10 mouse cellular contexts compared by ENCODE assay signal in genomic region chr2:26410091-26410490, GRCm38 (mm10). TPM values are rescaled to one million over a fixed set of nuclear protein-coding genes. Genes with fewer than 3 reads are reported as not detected.
DNase-seq lines count a peak whose midpoint lies in the region; ATAC-seq and TF ChIP-seq lines count a peak whose summit lies in the region.
"Had no signal": no experiment of that assay in that cellular context is flagged by ENCODE, and none has a peak within 500 bp of the region (broad histone marks: within the 10 kb centered on the region; RNA-seq: fewer than 3 reads in every experiment).

No protein-coding gene starts in this region.

- intact Hi-C loops in heart, postnatal 36 days (cut with DNase I), result no loop called here

- H3K4me2 ChIP-seq in hindbrain, embryonic 16.5 days (ENCODE audit: low read length), result no peak overlapping the region
- no peak overlapping the region for H3K4me2 ChIP-seq in hindbrain, embryonic 13.5 days
- H3K4me2 ChIP-seq: limb, embryonic 12.5 days had no signal

- H3K27me3 ChIP-seq in hindbrain, embryonic 16.5 days (replicated peaks; ENCODE audit: control insufficient read depth, insufficient read depth, low read length), result no peaks in the 10 kb centered on the region
- no peaks in the 10 kb centered on the region for H3K27me3 ChIP-seq in hindbrain, embryonic 13.5 days
- H3K27me3 ChIP-seq in thymus, adult 2 months (ENCODE audit: control insufficient read depth, insufficient read depth, low read length), result no peaks in the 10 kb centered on the region
- H3K27me3 ChIP-seq: heart, embryonic 12.5 days; limb, embryonic 12.5 days had no signal

- no peak overlapping the region for H3K4me3 ChIP-seq in hindbrain, embryonic 16.5 days (ENCODE audit: low read length)
- H3K4me3 ChIP-seq in hindbrain, embryonic 13.5 days, result no peak overlapping the region
- H3K4me3 ChIP-seq in thymus, adult 2 months (ENCODE audit: control insufficient read depth, insufficient read depth, low read length), result no peak overlapping the region
- H3K4me3 ChIP-seq: heart, embryonic 12.5 days had no signal

- H3K27ac ChIP-seq in hindbrain, embryonic 16.5 days (ENCODE audit: low read depth, low read length), result 0 out of 2 replicates have a peak overlapping the region, but pooled peaks have one; percentile 4
- no peak overlapping the region for H3K27ac ChIP-seq in hindbrain, embryonic 13.5 days
- no peak overlapping the region for H3K27ac ChIP-seq in thymus, adult 2 months (ENCODE audit: control insufficient read depth, insufficient read depth, low read length)
- H3K27ac ChIP-seq: limb, embryonic 12.5 days; macrophage had no signal

- TF ChIP-seq CTCF in thymus, adult 2 months (IDR thresholded peaks at IDR 0.05; ENCODE audit: borderline replicate concordance, control insufficient read depth, extremely low read depth, insufficient read depth, low read length, poor library complexity), result no peak

- whole genome bisulfite sequencing in hindbrain, embryonic 16.5 days, result 63% methylated on average over 5 of the region's 5 CpGs
- WGBS in hindbrain, embryonic 13.5 days, result 66% methylated on average over 5 of the region's 5 CpGs
- WGBS in thymus, adult 2 months, result 74% methylated on average over 5 of the region's 5 CpGs

- no peak for TF ChIP-seq POLR2A in thymus, adult 2 months (IDR thresholded peaks at IDR 0.05; ENCODE audit: control insufficient read depth, extremely low read depth, insufficient read depth, low read length, poor library complexity)

- no peak for ATAC-seq in hindbrain, embryonic 16.5 days
- no peak for ATAC-seq in hindbrain, embryonic 13.5 days (ENCODE audit: low FRiP score)

- peaks cover 38% of the 10 kb centered on the region for H3K4me1 ChIP-seq in hindbrain, embryonic 16.5 days (ENCODE audit: control insufficient read depth, insufficient read depth, low read depth, low read length)
- peaks cover 38% of the 10 kb centered on the region for H3K4me1 ChIP-seq in hindbrain, embryonic 13.5 days (replicated peaks)
- peaks cover 19% of the 10 kb centered on the region for H3K4me1 ChIP-seq in thymus, adult 2 months (replicated peaks; ENCODE audit: control insufficient read depth, insufficient read depth, low read length)

- peaks cover 27% of the 10 kb centered on the region for H3K36me3 ChIP-seq in hindbrain, embryonic 16.5 days (ENCODE audit: control insufficient read depth, insufficient read depth, low read length)
- H3K36me3 ChIP-seq in hindbrain, embryonic 13.5 days, result peaks cover 55% of the 10 kb centered on the region
- peaks cover 2% of the 10 kb centered on the region for H3K36me3 ChIP-seq in thymus, adult 2 months (ENCODE audit: control insufficient read depth, insufficient read depth, low read length)

- no peaks in the 10 kb centered on the region for H3K9me3 ChIP-seq in hindbrain, embryonic 16.5 days (ENCODE audit: control insufficient read depth, low read length)
- H3K9me3 ChIP-seq in hindbrain, embryonic 13.5 days, result no peaks in the 10 kb centered on the region
- H3K9me3 ChIP-seq: heart, embryonic 12.5 days; limb, embryonic 12.5 days had no signal

- H3K9ac ChIP-seq in hindbrain, embryonic 16.5 days (ENCODE audit: low read depth, low read length), result no peak overlapping the region
- H3K9ac ChIP-seq in hindbrain, embryonic 13.5 days, result no peak overlapping the region
- H3K9ac ChIP-seq: heart, embryonic 12.5 days had no signal

- DNase-seq in thymus, postnatal 25 days, result peak; percentile 17
- no peak for DNase-seq in thymus, adult 2 months
- DNase-seq in cerebellum, adult 9-11 months, result peak; percentile 74
- DNase-seq in heart, postnatal 36 days, result no peak
- no peak for DNase-seq in ovary, postnatal 14 days (ENCODE audit: low spot score)

RNA-seq across cellular contexts. Expression of gene Inpp5e, which starts 1.1 kb away (rescaled TPM):
- polyA plus RNA-seq in hindbrain, embryonic 16.5 days (2015; fragmentation: Nextera tagmentation; extraction: Ambion mirVana), result 24.9 and 25.6 TPM in 2 replicates
- polyA plus RNA-seq in hindbrain, embryonic 13.5 days (2015; fragmentation: Nextera tagmentation; extraction: Ambion mirVana), result 24.9 and 27.0 TPM in 2 replicates
- 46.3 and 47.4 TPM in 2 replicates for polyA plus RNA-seq in thymus, adult 2 months (2012; rRNA removed)
- total RNA-seq in heart, postnatal 36 days (2021), result 10 to 100 TPM; 13.8 to 15.4 TPM

RNA-seq across cellular contexts. Expression of gene Pmpca, which starts 21.0 kb away (rescaled TPM):
- 96.0 and 98.9 TPM in 2 replicates for polyA plus RNA-seq in hindbrain, embryonic 16.5 days (2015; fragmentation: Nextera tagmentation; extraction: Ambion mirVana)
- 94.3 and 95.6 TPM in 2 replicates for polyA plus RNA-seq in hindbrain, embryonic 13.5 days (2015; fragmentation: Nextera tagmentation; extraction: Ambion mirVana)
- polyA plus RNA-seq in thymus, adult 2 months (2012; rRNA removed), result 50.5 and 55.2 TPM in 2 replicates
- total RNA-seq in heart, postnatal 36 days (2021), result 100 to 1,000 TPM; 137 to 154 TPM

RNA-seq across cellular contexts. Expression of gene Entr1, which starts 21.0 kb away (rescaled TPM):
- polyA plus RNA-seq in hindbrain, embryonic 16.5 days (2015; fragmentation: Nextera tagmentation; extraction: Ambion mirVana), result 158 and 169 TPM in 2 replicates
- polyA plus RNA-seq in hindbrain, embryonic 13.5 days (2015; fragmentation: Nextera tagmentation; extraction: Ambion mirVana), result 154 and 162 TPM in 2 replicates
- polyA plus RNA-seq in thymus, adult 2 months (2012; rRNA removed), result 216 and 228 TPM in 2 replicates
- 10 to 100 TPM; 43.4 to 48.2 TPM for total RNA-seq in heart, postnatal 36 days (2021)

RNA-seq across cellular contexts. Expression of gene Snapc4, which starts 29.6 kb away (rescaled TPM):
- polyA plus RNA-seq in hindbrain, embryonic 16.5 days (2015; fragmentation: Nextera tagmentation; extraction: Ambion mirVana), result 29.1 and 36.4 TPM in 2 replicates
- 27.8 and 35.2 TPM in 2 replicates for polyA plus RNA-seq in hindbrain, embryonic 13.5 days (2015; fragmentation: Nextera tagmentation; extraction: Ambion mirVana)
- 59.2 and 60.4 TPM in 2 replicates for polyA plus RNA-seq in thymus, adult 2 months (2012; rRNA removed)
- 1 to 10 TPM; 8.5 to 9.3 TPM for total RNA-seq in heart, postnatal 36 days (2021)

RNA-seq across cellular contexts. Expression of gene Sec16a, which starts 34.9 kb away (rescaled TPM):
- 15.4 and 19.3 TPM in 2 replicates for polyA plus RNA-seq in hindbrain, embryonic 16.5 days (2015; fragmentation: Nextera tagmentation; extraction: Ambion mirVana)
- 18.3 and 18.5 TPM in 2 replicates for polyA plus RNA-seq in hindbrain, embryonic 13.5 days (2015; fragmentation: Nextera tagmentation; extraction: Ambion mirVana)
- polyA plus RNA-seq in thymus, adult 2 months (2012; rRNA removed), result 129 and 147 TPM in 2 replicates
- 10 to 100 TPM; 36.9 to 39.1 TPM for total RNA-seq in heart, postnatal 36 days (2021)

Comparison
In these comparisons a context has a peak if more than half of its experiments do, and no peak if none do; other contexts are left out.
1. DNase-seq: peak in thymus, postnatal 25 days (single experiment) and cerebellum, adult 9-11 months (single experiment); none in thymus, adult 2 months (single experiment), heart, postnatal 36 days (0 of 2) and ovary, postnatal 14 days (single experiment).